Mouse (Mus musculus): ENCODE data around the gene Gm1140. TPM values are rescaled to one million over a fixed set of nuclear protein-coding genes. Genes with fewer than 3 reads are reported as not detected.
"Not testable (repeated sequence)": the region's sequence is repeated elsewhere in the genome, so short reads cannot be mapped to it uniquely, and the experiment has no call there.

The Gm1140 gene
- polyA plus RNA-seq (2016; fragmentation: Nextera tagmentation; extraction: Ambion mirVana) = not detected in 2 replicates

DNA sequence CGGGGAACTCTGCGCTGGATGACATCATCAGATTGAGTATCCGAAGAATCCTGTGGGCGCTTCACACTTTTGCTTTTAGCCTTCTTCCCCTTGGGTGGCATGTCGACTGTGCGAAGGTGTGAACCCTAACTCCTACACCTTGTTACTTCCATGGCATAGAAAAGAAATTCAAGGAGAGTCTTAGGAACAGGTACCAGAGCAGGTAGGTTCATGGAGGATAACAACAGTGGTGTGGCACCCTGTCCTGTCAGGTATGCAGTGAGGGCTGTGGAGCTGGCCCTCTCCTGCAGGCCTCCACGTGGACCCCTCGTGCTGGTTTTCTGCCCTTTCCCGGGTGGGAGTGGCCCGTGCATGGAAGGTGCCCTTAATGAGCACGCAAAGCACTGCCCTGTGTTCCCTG is at the start of gene Gm1140:
Gm1140 (minus strand) TSS at position 101 of the 400 bp plus-strand sequence.
- H3K27me3 ChIP-seq (replicated peaks); H3K9ac ChIP-seq; H3K27ac ChIP-seq; H3K4me3 ChIP-seq; H3K36me3 ChIP-seq; H3K4me1 ChIP-seq; ATAC-seq (ENCODE audit: low FRiP score, low read depth); H3K9me3 ChIP-seq; H3K4me2 ChIP-seq (replicated peaks): not testable (repeated sequence)
- WGBS = 87% methylated on average over 4 of the region's 11 CpGs

DNA sequence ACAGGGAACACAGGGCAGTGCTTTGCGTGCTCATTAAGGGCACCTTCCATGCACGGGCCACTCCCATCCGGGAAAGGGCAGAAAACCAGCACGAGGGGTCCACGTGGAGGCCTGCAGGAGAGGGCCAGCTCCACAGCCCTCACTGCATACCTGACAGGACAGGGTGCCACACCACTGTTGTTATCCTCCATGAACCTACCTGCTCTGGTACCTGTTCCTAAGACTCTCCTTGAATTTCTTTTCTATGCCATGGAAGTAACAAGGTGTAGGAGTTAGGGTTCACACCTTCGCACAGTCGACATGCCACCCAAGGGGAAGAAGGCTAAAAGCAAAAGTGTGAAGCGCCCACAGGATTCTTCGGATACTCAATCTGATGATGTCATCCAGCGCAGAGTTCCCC is 2.0 kb upstream of the Gm1140 start, which contains the start of gene Gm14692:
Gm14692 (plus strand) TSS at position 301 of the 400 bp plus-strand sequence.
- not testable (repeated sequence) for H3K4me3 ChIP-seq; ATAC-seq (ENCODE audit: low FRiP score, low read depth)

More for the DNA sequence above, 2.0 kb upstream of the Gm1140 start, which contains the start of gene Gm14692:
- H3K4me1 ChIP-seq; H3K27me3 ChIP-seq (replicated peaks); H3K4me2 ChIP-seq (replicated peaks); H3K9ac ChIP-seq; H3K27ac ChIP-seq; H3K36me3 ChIP-seq; H3K9me3 ChIP-seq: not testable (repeated sequence)
- 81% methylated on average over 4 of the region's 10 CpGs for whole genome bisulfite sequencing

Other genes starting within 250 kb of the Gm1140 start
- not detected in 2 replicates for gene Gm14692, start 2.1 kb upstream of the Gm1140 start, polyA plus RNA-seq (2016; fragmentation: Nextera tagmentation; extraction: Ambion mirVana)
- gene 4933436I01Rik, start 227.9 kb upstream of the Gm1140 start, polyA plus RNA-seq (2016; fragmentation: Nextera tagmentation; extraction: Ambion mirVana) = not detected in 2 replicates